Mouse (Mus musculus) CD8-positive naive resting alpha-beta T cell, adult 2 months (primary cell): Measurements from ENCODE around the gene Zdhhc17.

Source experiments
- DNase-seq, 2 experiments: peaks; one replicate each; pipeline ENCODE4 v3.0.0; 2022; ENCODE audit warnings: low read depth in 2 of 2, low spot score in 2 of 2

Gene Zdhhc17

DNA sequence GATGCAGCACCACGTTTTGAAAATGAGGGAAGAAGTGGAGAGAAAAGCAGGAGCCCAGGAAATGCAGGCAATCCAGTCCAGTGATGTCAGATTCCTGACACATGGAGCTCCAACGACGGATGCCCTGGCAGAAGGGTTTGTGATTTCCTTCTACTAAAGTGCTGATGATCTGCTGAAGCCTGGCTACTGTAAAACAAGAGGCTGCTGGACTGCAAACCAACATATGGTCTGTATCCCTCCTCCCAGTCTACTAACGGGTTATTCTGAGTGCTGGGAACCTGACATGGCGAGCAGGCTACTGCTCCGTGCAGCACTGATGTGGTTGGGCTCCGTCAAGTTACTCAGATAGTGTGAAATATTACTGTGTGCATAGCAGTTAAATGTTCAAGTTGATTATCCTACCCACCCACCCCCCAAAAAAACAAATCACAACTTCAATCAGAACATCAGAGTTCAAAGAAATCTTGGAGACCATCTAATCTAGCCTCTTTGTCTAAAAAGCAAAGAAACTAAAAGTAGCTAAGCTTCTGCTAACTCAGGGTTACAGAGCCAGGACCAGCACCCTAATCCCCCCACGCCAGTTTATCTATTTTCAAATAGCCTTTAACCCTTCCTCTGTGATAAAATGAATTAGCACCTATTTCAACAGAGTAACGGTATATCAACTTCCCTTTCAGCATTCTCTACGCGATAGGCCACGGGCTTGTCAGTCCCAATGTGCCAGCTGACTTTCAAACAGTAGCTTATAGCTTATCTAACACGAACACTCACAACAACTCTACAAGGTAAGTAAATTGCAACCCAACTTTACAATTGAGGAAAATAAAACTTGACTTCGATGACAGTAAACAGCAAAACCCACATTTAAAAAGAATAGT, 4.1 kb downstream of the Zdhhc17 start:
- DNase-seq: no peak

DNA sequence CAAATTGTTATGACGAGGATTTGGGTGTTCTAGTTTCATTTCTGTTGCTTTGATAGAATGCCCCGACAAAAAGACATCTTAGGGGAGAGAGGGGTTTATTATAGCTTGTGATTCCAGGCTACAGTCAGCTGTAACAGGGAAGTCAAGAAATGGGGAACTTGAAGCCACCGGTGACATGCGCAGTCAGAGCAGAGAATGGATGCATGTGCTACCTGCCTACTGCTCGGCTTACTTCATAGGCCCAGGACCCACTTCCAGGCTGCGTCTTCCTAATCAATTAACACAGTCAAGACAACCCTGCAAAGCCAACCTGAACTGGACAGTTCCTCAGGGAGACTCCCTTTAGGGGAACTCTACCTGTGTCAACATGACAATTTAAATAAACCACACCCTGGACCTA, 5.7 kb downstream of the Zdhhc17 start:
- DNase-seq: no peak

DNA sequence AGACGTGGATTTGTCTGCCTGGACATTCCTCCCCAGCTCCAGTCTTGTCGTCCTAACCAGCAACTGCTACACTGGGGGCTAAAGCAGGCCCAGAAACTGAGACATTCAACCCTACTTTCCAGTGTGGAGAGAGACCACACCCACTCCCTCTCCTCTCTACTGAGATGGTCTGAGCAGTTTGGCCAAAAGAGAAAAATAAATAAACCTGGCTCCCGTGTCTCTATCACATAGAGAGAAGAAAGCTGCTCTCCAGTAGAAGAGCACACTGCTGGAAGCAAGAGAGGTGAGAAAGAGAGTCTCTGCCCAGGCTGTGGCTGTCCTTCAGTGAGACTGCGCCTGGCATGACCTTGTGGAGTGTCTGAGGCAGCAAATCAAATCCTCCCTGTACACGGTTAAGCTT, 10.7 kb downstream of the Zdhhc17 start:
- no peak for DNase-seq

DNA sequence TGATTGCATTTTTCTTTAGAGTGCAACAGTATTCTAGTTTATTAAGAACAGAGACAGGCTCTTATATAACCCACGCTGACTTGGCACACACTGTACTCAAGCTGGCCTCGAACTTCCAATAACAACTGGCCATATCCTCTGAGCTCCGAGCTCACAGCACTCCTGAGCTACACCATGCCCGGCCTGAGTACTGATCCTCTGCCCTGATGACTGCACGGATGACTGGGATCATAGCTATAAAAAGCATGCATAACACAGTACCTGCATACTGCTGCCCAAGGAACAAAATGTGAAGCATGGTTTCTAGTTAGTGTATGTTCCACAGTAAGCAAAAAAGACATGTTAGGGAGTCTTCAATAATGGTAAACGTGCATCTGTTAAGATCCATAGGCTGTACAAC, 12.8 kb downstream of the Zdhhc17 start:
- no peak for DNase-seq

DNA sequence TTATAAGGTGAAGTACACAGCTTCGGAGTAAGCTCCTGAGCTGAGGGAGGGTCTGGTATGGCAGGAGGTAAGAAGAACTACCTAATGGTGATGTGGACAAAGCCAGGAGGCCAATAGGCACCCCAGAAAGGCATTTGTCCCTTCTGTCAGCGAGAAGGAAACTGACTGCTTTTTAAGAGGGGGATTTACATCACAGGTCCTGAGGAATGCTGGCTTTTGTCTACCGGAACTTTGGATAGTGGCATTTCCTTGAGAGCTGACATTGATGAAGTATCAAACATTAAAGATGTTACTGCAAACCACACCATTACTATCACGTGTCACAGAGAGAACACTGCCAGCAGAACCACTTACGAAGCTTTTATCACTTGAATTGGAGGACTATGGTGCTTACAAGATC, 15.2 kb downstream of the Zdhhc17 start:
- DNase-seq: no peak

DNA sequence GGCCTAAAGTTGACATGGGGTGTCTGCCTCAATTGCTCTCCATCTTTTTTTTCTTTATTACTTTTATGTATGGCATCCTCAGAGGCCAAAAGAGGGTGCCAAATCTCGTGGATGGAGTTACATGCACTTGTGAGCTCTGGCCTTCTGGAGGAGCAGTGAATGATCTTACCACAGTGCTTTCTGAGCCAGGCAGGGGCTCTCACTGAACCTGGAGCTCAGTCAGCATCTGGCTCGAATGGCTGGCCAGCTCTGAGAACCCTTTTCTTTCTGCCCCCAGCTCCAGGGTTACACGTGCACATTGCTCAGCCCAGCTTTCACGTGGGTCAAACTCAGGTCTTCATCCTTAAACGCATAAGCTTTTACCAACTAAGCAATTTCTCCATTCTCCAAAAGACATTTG, 16.7 kb downstream of the Zdhhc17 start:
- no peak for DNase-seq

DNA sequence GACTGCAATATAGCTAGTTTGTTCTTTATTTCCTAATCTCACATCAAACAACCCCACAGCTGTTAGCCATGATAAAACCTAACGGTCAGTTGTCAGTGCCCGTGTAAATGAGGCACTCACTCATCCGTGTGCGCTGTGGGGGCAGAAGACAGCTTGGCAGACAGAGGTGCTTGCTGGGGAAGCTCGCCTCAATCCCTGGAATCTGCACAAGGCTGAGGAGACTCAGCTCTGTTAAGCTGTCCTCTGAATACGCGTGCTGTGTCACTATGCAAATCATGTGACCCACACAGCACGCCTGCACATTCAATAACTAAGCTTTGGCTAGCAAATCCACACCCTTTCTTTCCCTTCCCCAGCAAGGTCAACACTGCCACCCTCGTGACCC, 17.9 kb downstream of the Zdhhc17 start:
- no peak for DNase-seq

DNA sequence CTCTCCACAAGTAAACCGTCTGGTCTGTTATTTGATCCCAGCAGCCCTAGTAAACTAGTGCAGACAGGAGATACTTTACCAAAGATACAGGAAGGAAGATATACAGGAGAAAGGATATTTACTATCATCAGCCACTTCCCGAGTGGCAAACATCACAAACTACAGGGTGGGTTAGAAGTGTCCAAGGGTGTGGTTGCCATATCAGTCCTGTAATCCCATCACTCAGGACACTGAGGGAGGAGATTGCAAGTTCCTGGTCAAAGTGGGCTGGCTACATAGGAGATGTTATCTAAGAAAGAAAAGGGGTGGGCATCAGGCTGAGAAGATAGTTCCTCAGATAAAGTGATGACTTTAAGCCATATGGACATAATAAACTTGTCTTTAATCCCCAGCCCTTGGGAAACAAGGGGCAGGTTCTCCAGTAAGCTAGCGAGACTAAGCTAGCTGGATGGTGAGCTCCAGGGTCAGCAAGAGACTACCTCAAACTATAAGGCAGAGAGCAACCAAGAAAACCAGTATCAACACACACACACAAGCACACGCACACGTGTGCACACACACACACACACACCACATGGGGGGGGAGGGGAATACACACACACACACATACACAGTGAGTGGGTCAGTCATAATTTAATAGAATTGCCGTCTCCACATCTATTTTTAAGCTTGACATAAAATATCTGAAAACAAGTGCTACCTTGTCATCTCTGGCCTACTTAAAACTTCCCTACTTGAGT, 18.5 kb downstream of the Zdhhc17 start:
- no peak for DNase-seq

DNA sequence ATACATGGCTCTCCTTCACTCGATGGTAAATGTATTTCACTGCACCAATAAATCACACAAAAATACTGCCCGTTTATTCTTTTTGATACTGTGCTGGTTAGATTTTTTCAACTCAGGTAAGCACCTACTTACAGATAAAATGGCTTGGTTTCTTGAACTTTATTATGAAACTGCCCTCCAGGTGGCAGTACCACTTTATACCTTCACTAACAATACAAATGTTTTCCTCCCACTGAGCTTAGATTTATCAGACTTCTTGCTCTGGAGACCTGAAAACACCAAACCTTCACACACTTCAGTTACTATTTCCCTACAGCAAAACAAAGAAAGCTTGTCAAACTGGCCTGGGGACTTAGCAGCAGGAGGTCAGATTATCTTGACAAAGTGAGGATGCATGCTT, 20.2 kb downstream of the Zdhhc17 start:
- DNase-seq: peak in 1 of 2 experiments; percentile 39

DNA sequence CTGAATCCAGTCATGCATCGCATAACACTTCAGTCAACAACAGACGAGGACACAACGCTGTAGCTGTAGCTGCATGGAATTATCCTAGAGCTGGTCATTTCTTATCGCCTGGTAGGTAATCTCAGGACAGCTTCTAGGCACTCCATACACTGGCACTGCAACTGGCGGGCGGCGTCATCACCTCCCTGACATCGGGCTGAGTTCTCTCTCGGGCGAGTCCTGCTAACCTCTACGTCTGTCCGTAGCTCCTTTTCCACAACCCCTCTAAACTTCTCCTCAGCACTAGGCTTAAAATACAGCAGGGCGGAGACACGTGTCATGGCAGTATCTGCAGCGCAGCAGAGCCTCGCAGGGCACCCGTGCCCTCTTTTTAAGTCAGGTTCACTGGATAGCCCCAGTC, 23.3 kb downstream of the Zdhhc17 start:
- DNase-seq: no peak

DNA sequence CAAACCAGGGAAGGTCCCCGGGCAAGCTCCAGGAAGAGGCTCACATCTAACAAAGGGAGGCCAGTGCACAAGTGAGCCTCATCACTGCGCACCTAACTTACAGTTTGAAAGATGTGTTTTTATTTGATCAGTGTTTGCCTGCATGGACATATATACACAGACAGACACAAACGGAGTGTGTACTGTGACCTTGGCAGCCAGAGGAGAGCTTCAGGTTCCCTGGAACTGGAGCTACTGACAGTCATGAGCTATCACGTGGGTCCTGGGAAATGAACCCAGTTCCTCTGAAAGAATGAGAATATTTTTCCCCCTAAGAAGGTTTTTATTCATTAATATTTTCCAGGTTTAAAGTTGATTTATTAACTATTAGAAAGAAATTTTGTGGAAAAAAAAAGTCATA, 27.2 kb downstream of the Zdhhc17 start:
- DNase-seq: no peak

DNA sequence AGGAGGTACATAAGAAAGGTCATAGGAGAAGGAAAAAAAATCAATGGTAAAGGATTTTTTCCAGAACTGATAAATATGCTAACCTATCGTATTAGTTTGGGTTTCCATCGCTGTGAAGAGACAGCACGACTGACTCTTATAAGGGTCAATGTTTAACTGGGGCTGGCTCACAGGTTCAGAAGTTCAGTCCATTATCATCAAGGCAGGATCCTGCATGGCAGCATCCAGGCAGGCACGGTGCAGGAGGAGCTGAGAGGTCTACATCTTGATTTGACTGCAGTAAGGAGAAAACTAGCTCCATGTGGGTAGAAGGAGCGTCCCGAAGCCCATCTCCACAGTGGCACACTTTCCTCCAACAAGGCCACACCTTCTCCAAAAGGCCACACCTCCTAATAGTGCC, 29.5 kb downstream of the Zdhhc17 start:
- no peak for DNase-seq

DNA sequence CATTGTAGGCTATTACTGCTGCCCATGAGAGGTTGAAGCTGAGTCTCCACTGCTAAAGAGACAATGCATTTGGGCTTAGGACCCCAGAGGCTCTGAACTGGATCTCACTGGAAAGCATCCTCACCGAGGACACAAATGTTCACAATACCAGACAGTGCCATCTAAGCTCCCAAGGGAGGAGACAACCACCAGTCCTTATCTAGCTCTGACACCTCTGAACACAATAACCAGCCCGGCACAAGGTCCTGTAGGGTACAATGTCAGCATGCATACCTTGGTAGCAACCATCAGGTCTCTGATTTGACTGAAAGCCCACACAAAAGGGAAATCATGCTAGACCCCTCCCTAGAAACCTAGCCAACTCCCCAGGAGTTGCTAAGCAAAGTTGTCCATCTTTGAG, 30.5 kb downstream of the Zdhhc17 start:
- no peak for DNase-seq

DNA sequence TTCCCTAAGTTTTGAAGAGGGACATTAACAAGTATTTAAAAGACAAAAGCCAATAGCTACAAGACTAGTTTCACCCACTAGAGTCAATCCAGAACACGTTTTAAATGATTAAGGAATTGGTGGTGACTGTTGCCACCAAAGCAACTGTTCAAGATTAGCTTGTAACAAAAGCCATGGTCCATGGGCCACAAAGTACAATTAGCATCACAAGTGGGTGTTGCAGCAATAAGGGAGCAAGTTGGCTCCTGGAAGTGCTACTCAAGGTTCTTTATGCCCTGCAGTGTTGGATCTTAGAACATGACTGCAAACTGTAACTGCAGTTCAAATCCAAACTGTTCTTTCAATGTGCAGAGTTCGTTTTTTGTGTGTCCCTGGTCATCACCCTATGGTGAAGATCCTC, 32.6 kb downstream of the Zdhhc17 start:
- DNase-seq: no peak

DNA sequence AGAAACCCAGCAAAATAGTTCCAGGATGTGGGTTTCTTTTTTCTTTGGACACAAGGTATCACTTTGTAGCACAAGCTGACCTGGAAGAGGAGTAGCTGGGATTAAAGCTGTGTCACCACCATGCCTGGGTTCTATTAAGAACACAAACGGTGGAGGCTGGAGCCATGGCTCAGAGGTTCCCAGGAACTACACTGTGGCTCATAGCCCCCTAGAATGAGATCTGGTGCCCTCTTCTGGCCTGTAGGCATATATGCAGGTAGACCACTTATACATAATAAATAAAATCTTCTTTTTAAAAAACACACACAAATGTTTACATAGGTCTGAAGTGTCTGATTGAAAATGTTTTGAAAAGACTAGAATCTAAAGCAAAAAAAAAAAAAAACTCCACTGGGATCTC, 33.9 kb downstream of the Zdhhc17 start:
- no peak for DNase-seq

DNA sequence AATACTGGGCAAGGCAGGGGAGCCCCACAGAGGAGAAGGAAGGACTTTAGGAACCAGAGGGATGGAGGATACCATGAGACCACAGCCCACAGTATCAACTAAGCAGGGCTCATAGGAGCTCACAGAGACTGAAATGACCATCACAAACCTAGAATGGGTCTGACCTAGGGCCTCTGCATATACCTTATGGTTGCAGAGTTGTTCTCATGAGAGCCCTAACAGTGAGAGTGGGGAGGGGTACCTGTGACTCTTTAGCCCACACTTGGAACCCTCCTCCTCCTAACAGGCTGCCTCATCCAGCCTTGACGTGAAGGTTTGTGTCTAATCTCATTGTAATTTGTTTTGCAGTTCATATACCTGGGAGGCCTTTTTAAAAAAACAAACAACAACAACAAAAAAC, 35.1 kb downstream of the Zdhhc17 start:
- DNase-seq: no peak

DNA sequence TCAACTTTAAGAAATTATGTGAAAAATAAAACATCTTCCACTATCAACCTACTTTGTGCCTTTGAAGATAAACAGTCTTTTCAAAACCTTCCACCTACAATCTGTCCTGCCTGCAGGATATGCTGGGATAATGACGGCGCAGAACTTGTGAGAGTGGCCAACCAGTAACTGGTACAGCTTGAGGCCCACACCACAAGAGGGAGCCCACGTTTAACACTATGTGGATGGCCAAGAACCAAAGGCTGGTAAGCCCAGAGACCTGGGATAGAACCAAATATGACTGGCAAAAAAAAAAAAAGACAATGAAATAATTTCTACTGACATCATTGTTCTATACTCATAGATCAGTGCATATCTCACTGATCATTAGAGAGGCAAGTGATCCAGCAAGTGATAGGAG, 35.5 kb downstream of the Zdhhc17 start:
- no peak for DNase-seq

DNA sequence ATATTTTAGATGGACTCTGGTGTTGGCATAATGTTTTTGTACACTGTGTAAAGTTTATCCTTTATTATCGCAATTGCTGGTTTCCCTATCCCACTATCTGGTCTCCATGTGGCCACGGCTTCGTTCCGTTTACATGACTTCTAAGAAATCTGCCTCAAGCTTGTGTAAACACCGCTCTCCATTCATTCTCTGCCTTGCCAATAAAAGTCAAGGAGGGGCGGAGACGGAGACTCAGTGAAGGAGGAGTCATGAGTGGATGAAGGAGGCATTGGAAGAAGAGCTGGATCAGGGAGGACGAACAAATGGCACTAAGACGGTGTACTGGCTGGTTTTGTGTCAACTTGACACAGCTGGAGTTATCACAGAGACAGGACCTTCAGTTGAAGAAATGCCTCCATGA, 37.9 kb downstream of the Zdhhc17 start:
- DNase-seq: no peak

DNA sequence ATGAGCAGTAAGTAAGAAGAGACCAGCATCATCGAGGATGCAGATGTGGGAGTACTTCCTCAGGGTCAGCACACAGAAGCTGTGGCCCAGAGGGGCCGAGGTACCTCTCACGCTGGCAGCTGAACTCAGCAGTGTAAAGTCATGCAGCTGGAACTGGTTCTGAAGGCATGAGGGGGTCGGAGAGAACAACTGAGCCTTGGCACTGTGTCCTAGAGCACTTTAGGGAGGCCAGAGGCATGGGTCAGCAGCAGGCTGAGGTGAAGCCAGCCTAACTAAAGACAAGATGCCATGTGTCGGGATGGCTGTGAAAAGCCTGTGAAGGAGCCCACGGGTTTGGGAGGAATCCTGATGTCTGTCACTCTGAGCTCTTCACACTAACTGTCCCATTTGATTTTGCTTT, 38.5 kb downstream of the Zdhhc17 start:
- DNase-seq: no peak

DNA sequence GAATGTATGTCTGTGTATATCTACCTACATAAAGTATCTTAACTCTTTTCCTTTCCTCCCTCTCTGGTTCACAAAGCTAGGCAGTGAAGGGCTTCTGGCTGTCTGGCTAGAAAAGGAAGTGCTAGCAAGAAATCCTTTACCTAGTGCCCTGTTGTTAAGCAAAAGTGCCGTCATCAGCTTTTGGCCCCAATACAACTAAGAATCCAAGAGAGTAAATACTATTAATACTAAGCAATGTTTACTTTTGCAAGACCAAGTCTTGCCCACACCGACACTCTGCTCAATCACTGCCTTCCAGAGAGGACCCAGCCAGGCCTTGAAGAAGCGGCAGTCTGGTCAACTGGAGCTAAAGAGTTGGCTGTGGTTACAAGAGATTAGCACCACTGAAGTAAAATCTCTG, 38.9 kb downstream of the Zdhhc17 start:
- no peak for DNase-seq

DNA sequence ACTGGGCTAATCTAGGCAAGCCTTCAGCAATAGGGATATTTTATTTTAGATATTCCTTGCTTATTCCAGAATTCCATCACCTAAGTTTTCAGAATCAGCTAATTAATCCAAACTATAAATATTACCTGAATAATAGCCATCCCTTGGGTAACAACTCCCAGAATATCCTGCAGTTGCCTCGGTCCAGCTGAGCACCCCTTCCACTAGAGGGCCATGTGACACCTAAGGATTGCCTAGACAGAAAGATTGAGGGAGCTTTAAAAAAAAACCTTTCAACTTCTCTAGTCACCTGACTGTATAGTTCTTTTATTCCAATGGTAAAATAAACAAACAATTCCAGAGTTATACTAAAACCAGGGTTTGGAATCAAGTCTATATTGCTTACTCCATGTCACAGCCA, 47.8 kb downstream of the Zdhhc17 start:
- no peak for DNase-seq

DNA sequence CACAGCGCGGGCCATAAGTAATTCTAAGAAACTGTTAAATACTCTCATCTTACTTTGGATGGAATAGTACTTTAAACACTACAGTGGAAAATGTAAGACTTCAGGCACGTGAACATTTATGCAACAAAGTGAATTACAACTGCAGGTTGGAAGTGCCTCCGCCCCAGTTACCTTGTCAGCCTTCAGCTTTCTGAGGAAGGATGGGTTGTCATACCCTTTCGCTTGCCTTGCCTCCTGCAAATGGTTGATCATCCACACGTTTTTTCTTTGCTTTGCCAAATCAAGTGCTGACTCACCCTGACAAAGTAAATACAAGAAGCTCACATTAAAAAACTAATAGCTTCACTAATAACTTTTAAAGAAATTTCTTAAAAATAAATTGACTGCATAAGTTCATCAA, 49.1 kb downstream of the Zdhhc17 start:
- DNase-seq: no peak

DNA sequence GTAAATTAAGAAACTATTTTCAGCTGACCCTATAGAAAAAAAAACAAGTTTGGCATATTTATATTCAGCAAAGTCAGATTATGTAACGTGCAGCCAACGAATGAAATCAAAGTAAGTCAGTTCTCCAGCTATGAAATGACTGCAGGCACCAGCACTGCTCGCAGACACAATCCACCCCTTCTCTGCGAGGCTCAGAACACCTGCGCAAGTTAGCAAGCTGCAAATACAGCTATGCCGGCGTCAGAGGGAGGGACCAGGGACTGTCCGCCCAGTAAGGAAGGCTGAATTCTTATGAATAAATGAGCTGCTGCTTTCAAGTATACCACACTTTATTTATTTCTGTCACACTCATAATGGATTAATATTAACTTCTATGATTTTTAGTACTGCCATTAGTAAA, 50.2 kb downstream of the Zdhhc17 start:
- DNase-seq: no peak
